Mouse (Mus musculus): ENCODE measurements around the gene Laptm5.

The Laptm5 gene

DNA sequence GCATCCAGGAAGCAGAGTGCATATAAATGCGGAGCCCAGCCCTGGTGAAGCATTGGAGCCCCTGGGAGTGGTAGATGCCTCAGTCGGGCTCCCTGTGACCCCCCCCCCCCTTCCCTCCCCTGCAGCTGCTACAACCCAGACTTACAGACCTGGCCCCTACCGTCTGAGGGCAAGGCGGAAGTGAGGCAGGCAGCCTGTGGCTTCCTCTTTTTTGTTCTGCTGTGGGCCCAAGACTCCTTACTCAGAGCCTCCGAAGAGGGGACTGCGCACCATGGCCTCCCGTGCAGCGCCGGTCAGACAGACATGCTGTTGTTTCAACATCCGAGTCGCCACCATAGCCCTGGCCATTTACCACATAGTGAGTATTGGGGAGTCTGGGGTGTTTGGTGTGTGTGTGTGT lies at the start of gene Laptm5:
Laptm5 (plus strand) TSS at position 49 of the 400 bp plus-strand sequence.
- DNase-seq (ENCODE audit: low spot score) = peak; percentile 83

- DNase-seq (ENCODE audit: low spot score) = no peak
These were observed 47.5 kb upstream of the Laptm5 start for GRCm38 (mm10) chr4:130865460-130865859.

DNA sequence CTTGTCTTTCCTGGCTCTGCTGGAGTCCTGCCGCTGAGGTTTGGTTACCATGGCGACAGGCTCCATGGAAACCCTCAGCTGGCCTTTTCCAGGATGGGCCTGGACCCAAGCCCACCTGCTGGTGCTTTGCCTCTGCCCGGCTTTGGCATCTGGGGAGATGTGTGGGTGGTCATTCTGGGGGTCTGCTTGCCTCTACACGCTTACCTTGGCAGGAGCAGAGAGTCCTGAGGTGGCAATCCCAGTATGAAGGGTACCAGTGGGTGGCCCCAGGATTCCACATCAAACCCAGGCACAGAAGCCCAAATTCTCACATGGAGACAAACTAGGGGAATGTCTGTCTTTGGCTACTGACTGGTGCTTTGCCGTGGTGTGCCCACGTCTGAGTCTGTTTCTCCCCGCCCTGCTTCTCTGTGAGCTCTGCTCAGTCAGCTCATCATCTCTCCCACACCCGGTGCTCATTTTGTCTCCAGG lies 47.0 kb upstream of the Laptm5 start:
- DNase-seq (ENCODE audit: low spot score) = no peak

- DNase-seq (ENCODE audit: low spot score) = no peak
These were observed 45.0 kb upstream of the Laptm5 start for GRCm38 (mm10) chr4:130867940-130868339.

GRCm38 (mm10) chr4:130868803-130869202 lies 44.1 kb upstream of the Laptm5 start:
- no peak for DNase-seq (ENCODE audit: low spot score)

DNA sequence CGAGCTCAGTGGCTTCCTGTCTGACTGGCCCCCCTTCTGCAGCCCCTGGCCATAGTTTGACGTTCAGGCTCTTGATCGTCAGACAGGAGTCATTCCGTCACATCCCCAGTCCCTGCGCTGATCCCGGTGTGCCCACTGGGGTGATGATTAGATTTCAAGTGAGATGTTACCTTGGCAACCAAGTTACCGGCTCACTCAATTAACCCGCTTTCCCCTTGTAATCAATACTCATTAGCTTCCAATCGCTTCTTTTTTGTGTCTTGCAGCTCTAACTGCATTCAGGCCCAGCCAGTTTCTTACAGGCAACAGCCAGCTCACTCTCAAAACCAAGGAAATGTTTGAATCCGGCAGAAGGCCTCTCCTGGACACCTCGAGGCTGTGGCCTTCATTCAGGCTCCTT lies 40.5 kb upstream of the Laptm5 start:
- DNase-seq (ENCODE audit: low spot score) = no peak

DNA sequence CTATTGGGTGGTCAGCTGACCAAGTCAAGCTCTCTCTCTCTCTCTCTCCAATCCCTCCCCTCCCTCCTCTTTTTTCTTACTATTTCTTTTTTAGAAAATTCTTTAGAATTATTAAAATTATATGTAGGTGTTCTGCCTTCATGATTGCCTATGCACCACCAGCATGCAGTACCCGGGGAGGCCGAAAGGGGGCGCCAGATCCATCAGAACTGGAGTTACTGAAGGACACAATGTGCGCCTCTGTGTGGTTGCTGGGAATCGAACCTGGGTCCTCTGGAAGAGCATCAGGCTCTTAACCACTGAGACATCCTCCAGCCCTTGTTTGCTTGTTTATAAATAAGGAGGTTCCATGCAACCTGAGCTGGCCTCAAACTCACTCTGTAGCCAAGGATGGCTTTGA lies 39.5 kb upstream of the Laptm5 start:
- DNase-seq (ENCODE audit: low spot score) = no peak

DNA sequence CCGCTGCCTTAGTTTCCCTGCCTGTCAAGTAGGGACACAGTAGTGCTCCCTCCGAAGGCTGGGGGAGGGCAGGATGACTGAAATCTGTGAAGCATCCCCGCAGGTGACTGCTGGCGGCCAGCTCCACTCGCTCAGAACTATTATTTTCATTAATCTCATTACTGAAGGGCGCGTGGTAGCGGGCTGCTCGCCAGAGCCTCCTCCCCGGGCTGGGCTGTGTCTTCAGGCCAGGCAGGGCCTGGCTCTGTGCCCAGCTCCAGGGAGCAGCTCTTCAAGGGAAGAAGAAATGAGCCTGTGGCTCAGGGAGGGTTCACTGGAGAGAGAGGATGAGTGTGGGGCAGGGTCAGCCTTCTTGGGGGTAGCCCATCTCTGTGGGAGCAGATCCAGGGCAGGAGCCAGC lies 38.3 kb upstream of the Laptm5 start:
- DNase-seq (ENCODE audit: low spot score) = no peak

- no peak for DNase-seq (ENCODE audit: low spot score)
These were observed 36.8 kb upstream of the Laptm5 start for GRCm38 (mm10) chr4:130876016-130876726.

- DNase-seq (ENCODE audit: low spot score) = peak; percentile 80
These were observed 34.5 kb upstream of the Laptm5 start for GRCm38 (mm10) chr4:130878273-130879047.

DNA sequence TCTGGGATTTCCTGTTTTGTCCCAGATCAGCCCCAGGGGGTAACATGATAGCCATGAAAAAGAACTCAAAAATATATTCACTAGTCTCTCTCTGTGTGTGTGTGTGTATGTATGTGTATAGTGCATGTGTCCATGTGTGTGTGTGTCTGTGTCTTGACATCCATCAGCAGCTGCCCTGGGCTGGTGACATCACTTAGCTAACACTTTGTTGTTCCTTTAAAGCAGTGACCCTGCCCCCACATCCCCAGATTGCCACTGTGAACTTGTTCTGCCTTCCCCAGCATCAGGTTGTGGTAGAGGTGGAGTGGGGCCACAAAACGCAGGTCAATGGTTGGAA lies 33.9 kb upstream of the Laptm5 start:
- no peak for DNase-seq (ENCODE audit: low spot score)

DNA sequence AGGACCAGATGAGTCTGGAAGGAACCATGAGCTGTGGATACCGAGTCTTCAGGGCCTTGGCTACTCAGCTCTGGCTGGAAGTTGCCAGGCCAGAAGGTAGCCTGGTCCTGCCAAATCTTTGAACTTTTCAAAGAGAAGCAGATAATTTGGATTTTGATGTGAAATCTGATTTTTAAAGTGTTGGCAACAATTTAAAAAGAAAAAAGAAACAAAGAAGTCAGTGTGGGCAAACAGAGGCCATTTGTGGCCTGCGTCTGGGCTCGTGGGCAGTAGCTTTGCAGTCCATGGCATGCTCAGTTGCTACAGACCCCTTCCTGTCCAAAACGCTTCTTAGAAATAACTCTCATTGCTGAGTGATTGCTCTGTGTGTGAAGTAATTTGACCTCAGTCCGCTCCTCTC lies 31.6 kb upstream of the Laptm5 start:
- DNase-seq (ENCODE audit: low spot score) = no peak

DNA sequence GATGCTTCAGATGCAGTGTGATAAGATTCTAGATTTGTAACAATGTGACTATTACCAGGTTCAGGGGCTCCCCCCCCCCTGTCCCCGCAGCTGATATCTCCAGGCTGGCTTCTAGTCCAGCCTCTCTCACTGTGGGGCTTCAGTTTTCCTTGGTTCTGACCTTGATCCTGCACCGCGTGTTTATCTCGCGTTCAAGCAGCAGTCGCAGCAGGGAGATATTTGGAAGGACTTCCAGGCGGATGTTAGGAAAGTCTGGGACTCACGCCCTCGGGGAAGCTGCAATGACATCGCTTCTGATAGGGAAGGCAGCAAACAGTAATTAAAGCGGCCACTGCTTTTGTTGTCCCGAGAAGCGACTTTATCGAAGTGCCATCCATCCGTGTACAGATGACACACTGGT lies 30.2 kb upstream of the Laptm5 start:
- no peak for DNase-seq (ENCODE audit: low spot score)

- DNase-seq (ENCODE audit: low spot score) = no peak
These were observed 28.9 kb upstream of the Laptm5 start for GRCm38 (mm10) chr4:130883820-130884533.

DNA sequence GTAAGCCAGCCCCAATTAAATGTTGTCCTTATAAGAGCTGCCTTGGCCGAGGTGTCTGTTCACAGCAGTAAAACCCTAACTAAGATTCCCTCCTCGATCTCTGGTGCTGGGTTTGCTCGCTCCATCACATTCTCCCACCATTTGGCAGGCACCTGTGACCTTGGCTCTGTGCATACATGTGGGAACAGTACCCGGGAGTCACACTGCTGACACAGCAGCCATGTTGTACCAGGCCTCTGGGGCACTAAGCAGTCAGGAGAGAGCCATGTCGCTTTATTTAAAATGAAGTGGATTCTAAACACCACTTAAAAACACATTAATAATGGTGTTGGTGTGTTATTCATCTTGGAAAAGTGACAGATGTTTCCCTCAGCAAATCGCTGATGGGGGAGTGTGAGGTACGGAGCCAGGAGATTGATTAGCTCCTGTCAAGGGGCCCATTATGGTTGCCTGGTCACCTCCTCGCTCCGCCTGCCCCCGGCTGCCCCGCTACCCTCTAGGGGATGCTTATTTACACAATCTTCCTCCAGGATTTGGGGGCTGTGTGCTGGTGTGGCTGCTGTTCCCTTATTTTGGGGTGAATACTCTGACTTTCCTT lies 25.7 kb upstream of the Laptm5 start:
- DNase-seq (ENCODE audit: low spot score) = no peak

DNA sequence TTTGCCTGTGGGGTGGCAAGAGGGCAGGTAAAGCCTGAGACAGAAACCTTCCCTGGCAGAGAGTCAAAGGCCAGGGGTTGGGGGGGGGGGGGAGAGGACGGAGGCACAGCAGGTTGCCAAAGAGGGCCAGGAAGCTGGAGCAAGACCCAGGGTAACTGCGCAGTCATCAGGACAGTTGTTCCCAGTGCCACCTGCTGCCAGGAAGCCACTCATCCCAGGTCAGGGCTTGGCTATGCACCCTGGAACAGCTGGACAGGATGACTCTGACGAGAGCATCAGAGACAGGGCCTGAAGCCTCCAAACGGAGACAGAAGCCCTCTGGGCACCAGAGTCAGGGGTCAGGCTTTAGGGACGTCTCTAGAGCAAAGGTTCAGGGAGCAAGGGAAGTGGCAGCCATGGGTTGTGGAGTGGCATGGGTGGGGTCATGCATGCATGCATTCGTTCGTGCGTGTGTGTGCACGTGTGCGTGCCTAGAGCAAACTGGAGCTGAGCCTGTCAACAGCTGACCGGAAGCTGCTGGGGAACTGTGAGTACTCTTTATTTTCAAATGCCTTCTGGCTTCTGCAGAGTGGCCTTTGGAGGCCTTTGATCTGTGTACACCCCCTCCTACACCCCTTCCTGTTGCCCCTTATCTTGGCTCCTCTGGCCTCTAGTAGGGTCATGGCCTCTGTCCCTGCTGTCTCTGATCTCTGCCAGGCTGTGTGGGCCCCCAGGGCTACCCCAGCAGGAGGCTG lies 23.0 kb upstream of the Laptm5 start:
- no peak for DNase-seq (ENCODE audit: low spot score)

GRCm38 (mm10) chr4:130890511-130890840 lies 22.4 kb upstream of the Laptm5 start:
- DNase-seq (ENCODE audit: low spot score) = no peak

GRCm38 (mm10) chr4:130892001-130892587 lies 20.8 kb upstream of the Laptm5 start:
- DNase-seq (ENCODE audit: low spot score) = peak; percentile 66

DNA sequence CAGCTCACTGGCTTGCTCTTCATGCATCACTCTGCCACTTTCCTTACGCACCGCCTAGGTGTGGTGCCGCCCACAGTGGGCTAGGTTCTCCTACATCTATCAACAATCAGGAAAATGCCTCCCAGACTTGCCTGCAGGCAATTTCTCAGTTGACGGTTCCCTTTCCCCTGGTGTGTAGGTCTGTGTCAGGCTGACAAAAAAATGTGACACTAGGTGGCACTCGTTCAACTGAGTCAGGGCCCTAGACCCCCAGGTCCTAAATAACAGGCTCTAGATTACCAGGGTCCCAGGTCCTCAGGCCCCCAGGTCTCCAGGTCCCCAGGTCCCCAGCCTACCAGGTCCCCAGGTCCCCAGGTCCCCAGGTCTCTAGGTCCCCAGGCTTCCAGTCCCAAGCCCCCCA lies 19.2 kb upstream of the Laptm5 start:
- DNase-seq (ENCODE audit: low spot score) = no peak

DNA sequence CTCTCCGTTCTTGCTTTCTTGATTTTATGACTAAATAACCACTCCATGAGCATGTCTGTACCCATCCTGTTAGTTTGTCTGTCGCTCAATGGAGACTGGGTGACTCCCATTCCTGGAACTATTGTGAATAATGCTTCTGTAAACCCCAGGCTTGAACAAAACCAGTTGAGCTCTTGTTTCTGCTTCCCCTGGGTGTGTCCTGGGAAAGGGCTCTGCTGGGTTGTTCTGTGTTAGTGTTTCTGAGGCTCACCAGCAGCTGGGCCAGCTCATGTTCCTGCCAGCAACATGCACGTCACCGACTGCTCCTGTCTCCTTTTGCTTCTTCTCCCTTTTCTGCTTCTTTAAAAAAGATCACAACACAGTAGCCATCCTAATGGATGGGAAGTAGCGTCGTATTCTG lies 17.2 kb upstream of the Laptm5 start:
- DNase-seq (ENCODE audit: low spot score) = no peak

DNA sequence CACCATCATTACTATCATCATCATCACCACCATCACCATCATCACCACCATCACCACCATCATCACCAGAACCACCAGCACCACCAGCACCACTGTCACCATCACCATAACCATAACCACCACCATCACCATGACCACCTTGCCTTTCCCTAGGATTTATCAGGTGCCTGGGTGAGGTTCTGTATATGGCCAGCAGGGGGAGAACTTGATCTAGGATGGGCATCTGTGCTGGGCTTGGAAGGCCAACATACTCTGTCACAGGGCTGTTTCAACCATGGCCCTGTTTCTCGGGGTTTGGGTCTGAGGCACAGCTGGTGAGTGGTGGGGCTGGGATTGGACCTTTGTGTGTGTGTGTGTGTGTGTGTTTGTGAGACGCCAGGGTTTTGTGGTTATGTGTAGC lies 16.6 kb upstream of the Laptm5 start:
- DNase-seq (ENCODE audit: low spot score) = peak; percentile 82

- no peak for DNase-seq (ENCODE audit: low spot score)
These were observed 13.5 kb upstream of the Laptm5 start for GRCm38 (mm10) chr4:130899383-130899781.
